Comparison of ENCODE assay signal across 13 mouse cellular contexts in genomic region chr19:40570726-40571125, GRCm38 (mm10). TPM values are rescaled to one million over a fixed set of nuclear protein-coding genes. Genes with fewer than 3 reads are reported as not detected.
DNase-seq lines count a peak whose midpoint lies in the region; ATAC-seq lines count a peak whose summit lies in the region.
"Had no signal": no experiment of that assay in that cellular context is flagged by ENCODE, and none has a peak within 500 bp of the region (broad histone marks: within the 10 kb centered on the region; RNA-seq: fewer than 3 reads in every experiment).

No protein-coding gene starts in this region.

- H3K27me3 ChIP-seq in heart, embryonic 11.5 days (ENCODE audit: control insufficient read depth, insufficient read depth, low read length): no peaks in the 10 kb centered on the region
- H3K27me3 ChIP-seq in heart, embryonic 15.5 days: no peaks in the 10 kb centered on the region
- no peaks in the 10 kb centered on the region for H3K27me3 ChIP-seq in stomach, embryonic 15.5 days (replicated peaks)
- H3K27me3 ChIP-seq in hindbrain, embryonic 13.5 days: no peaks in the 10 kb centered on the region
- H3K27me3 ChIP-seq: limb, embryonic 13.5 days; neural tube, embryonic 13.5 days had no signal

- 91% methylated on average over 9 of the region's 9 CpGs for WGBS in heart, embryonic 11.5 days (ENCODE audit: insufficient replicate concordance)
- WGBS in heart, embryonic 15.5 days: 64% methylated on average over 9 of the region's 9 CpGs
- 83% methylated on average over 9 of the region's 9 CpGs for WGBS in stomach, embryonic 15.5 days
- WGBS in hindbrain, embryonic 13.5 days: 94% methylated on average over 9 of the region's 9 CpGs

- H3K9ac ChIP-seq in heart, embryonic 11.5 days (ENCODE audit: low read depth, low read length): no peak overlapping the region
- H3K9ac ChIP-seq in heart, embryonic 15.5 days: no peak overlapping the region
- no peak overlapping the region for H3K9ac ChIP-seq in stomach, embryonic 15.5 days
- H3K9ac ChIP-seq in hindbrain, embryonic 13.5 days: no peak overlapping the region
- H3K9ac ChIP-seq: limb, embryonic 13.5 days; neural tube, embryonic 13.5 days had no signal

- ATAC-seq in heart, embryonic 11.5 days (replicated peaks; ENCODE audit: insufficient number of reproducible peaks, low FRiP score, low TSS enrichment): no peak
- peak; percentile 73; the same call in 1 of the 2 replicates for ATAC-seq in heart, embryonic 15.5 days (replicated peaks; ENCODE audit: insufficient number of reproducible peaks, insufficient read depth, low FRiP score, low read depth)
- ATAC-seq in stomach, embryonic 15.5 days (ENCODE audit: insufficient read depth, low FRiP score, low read depth): peak; percentile 89
- ATAC-seq in hindbrain, embryonic 13.5 days (ENCODE audit: low FRiP score): no peak

- peaks cover 11% of the 10 kb centered on the region for H3K9me3 ChIP-seq in heart, embryonic 11.5 days (replicated peaks; ENCODE audit: control insufficient read depth, low read length)
- H3K9me3 ChIP-seq in heart, embryonic 15.5 days (replicated peaks): peaks cover 8% of the 10 kb centered on the region; the same call in 1 of the 2 replicates
- H3K9me3 ChIP-seq in stomach, embryonic 15.5 days: no peaks in the 10 kb centered on the region; the same call in 1 of the 2 replicates
- peaks cover 15% of the 10 kb centered on the region for H3K9me3 ChIP-seq in hindbrain, embryonic 13.5 days

- no peaks in the 10 kb centered on the region for H3K4me1 ChIP-seq in heart, embryonic 11.5 days (ENCODE audit: control insufficient read depth, insufficient read depth, low read length)
- peaks cover 10% of the 10 kb centered on the region for H3K4me1 ChIP-seq in heart, embryonic 15.5 days (replicated peaks)
- H3K4me1 ChIP-seq in stomach, embryonic 15.5 days: no peaks in the 10 kb centered on the region
- H3K4me1 ChIP-seq in hindbrain, embryonic 13.5 days (replicated peaks): no peaks in the 10 kb centered on the region
- H3K4me1 ChIP-seq: limb, embryonic 13.5 days; neural tube, embryonic 13.5 days had no signal

- H3K27ac ChIP-seq in heart, embryonic 11.5 days (ENCODE audit: low read depth, low read length): no peak overlapping the region
- H3K27ac ChIP-seq in heart, embryonic 15.5 days: peak overlapping the region; percentile 61
- peak overlapping the region; percentile 64; the same call in 1 of the 2 replicates for H3K27ac ChIP-seq in stomach, embryonic 15.5 days
- H3K27ac ChIP-seq in hindbrain, embryonic 13.5 days: no peak overlapping the region
- H3K27ac ChIP-seq: limb, embryonic 13.5 days; neural tube, embryonic 13.5 days had no signal

- peaks cover 56% of the 10 kb centered on the region for H3K36me3 ChIP-seq in heart, embryonic 11.5 days (ENCODE audit: control insufficient read depth, insufficient read depth, low read length)
- H3K36me3 ChIP-seq in heart, embryonic 15.5 days: peaks cover 82% of the 10 kb centered on the region
- H3K36me3 ChIP-seq in stomach, embryonic 15.5 days: peaks cover 73% of the 10 kb centered on the region
- H3K36me3 ChIP-seq in hindbrain, embryonic 13.5 days: peaks cover 100% of the 10 kb centered on the region

- H3K4me2 ChIP-seq in heart, embryonic 11.5 days: no peak overlapping the region
- H3K4me2 ChIP-seq in heart, embryonic 15.5 days: no peak overlapping the region
- H3K4me2 ChIP-seq in stomach, embryonic 15.5 days: no peak overlapping the region
- H3K4me2 ChIP-seq in hindbrain, embryonic 13.5 days: no peak overlapping the region
- H3K4me2 ChIP-seq: limb, embryonic 13.5 days; neural tube, embryonic 13.5 days had no signal

- H3K4me3 ChIP-seq in heart, embryonic 11.5 days (ENCODE audit: low read depth, low read length): no peak overlapping the region
- H3K4me3 ChIP-seq in heart, embryonic 15.5 days: no peak overlapping the region
- no peak overlapping the region for H3K4me3 ChIP-seq in stomach, embryonic 15.5 days (replicated peaks)
- H3K4me3 ChIP-seq in hindbrain, embryonic 13.5 days: no peak overlapping the region
- H3K4me3 ChIP-seq: limb, embryonic 13.5 days; neural tube, embryonic 13.5 days had no signal

- DNase-seq in heart, adult 18-20 months: peak; percentile 56 to 72
- DNase-seq in kidney, adult 9 months: peak; percentile 79
- no peak for DNase-seq in frontal cortex, postnatal 36 days (ENCODE audit: low spot score in 2 of 2)
- DNase-seq in spleen, postnatal 14 days (ENCODE audit: low spot score in 2 of 2): no peak
- DNase-seq: cerebellum, postnatal 14 days; gastrocnemius, postnatal 36 days; right cerebral cortex, postnatal 4 days had no signal

RNA-seq across cellular contexts. Expression of gene Aldh18a1, which starts 17.5 kb away (rescaled TPM):
- 1 to 10 TPM; 6.4 to 7.9 TPM for total RNA-seq in heart, adult 18-20 months (2021)
- polyA plus RNA-seq in heart, embryonic 11.5 days (2014; fragmentation: Nextera tagmentation; extraction: Ambion mirVana): 38.9 and 42.9 TPM in 2 replicates
- 41.3 and 55.2 TPM in 2 replicates for polyA plus RNA-seq in heart, embryonic 15.5 days (2015; fragmentation: Nextera tagmentation; extraction: Ambion mirVana)
- polyA plus RNA-seq in stomach, embryonic 15.5 days (2015; fragmentation: Nextera tagmentation; extraction: Ambion mirVana): 99.9 and 120 TPM in 2 replicates
- polyA plus RNA-seq in hindbrain, embryonic 13.5 days (2015; fragmentation: Nextera tagmentation; extraction: Ambion mirVana): 62.7 and 63.8 TPM in 2 replicates

RNA-seq across cellular contexts. Expression of gene Tctn3, which starts 41.3 kb away (rescaled TPM):
- total RNA-seq in heart, adult 18-20 months (2021): 1 to 10 TPM; 7.1 to 7.2 TPM
- 7.6 and 10.3 TPM in 2 replicates for polyA plus RNA-seq in heart, embryonic 11.5 days (2014; fragmentation: Nextera tagmentation; extraction: Ambion mirVana)
- 9.6 TPM in 2 replicates for polyA plus RNA-seq in heart, embryonic 15.5 days (2015; fragmentation: Nextera tagmentation; extraction: Ambion mirVana)
- 7.7 and 10.5 TPM in 2 replicates for polyA plus RNA-seq in stomach, embryonic 15.5 days (2015; fragmentation: Nextera tagmentation; extraction: Ambion mirVana)
- polyA plus RNA-seq in hindbrain, embryonic 13.5 days (2015; fragmentation: Nextera tagmentation; extraction: Ambion mirVana): 14.1 and 14.8 TPM in 2 replicates

RNA-seq across cellular contexts. Expression of gene Entpd1, which starts 41.4 kb away (rescaled TPM):
- 10 to 100 TPM; 21.1 to 22.2 TPM for total RNA-seq in heart, adult 18-20 months (2021)
- polyA plus RNA-seq in heart, embryonic 11.5 days (2014; fragmentation: Nextera tagmentation; extraction: Ambion mirVana): 13.1 and 15.9 TPM in 2 replicates
- 8.9 and 12.8 TPM in 2 replicates for polyA plus RNA-seq in heart, embryonic 15.5 days (2015; fragmentation: Nextera tagmentation; extraction: Ambion mirVana)
- 10.3 and 10.9 TPM in 2 replicates for polyA plus RNA-seq in stomach, embryonic 15.5 days (2015; fragmentation: Nextera tagmentation; extraction: Ambion mirVana)
- 8.3 and 9.1 TPM in 2 replicates for polyA plus RNA-seq in hindbrain, embryonic 13.5 days (2015; fragmentation: Nextera tagmentation; extraction: Ambion mirVana)

RNA-seq across cellular contexts. Expression of gene Sorbs1, which starts 57.1 kb away (rescaled TPM):
- 100 to 1,000 TPM; 642 to 766 TPM for total RNA-seq in heart, adult 18-20 months (2021)
- polyA plus RNA-seq in heart, embryonic 11.5 days (2014; fragmentation: Nextera tagmentation; extraction: Ambion mirVana): 90.6 and 93.6 TPM in 2 replicates
- polyA plus RNA-seq in heart, embryonic 15.5 days (2015; fragmentation: Nextera tagmentation; extraction: Ambion mirVana): 103 and 126 TPM in 2 replicates
- 78.2 and 81.0 TPM in 2 replicates for polyA plus RNA-seq in stomach, embryonic 15.5 days (2015; fragmentation: Nextera tagmentation; extraction: Ambion mirVana)
- polyA plus RNA-seq in hindbrain, embryonic 13.5 days (2015; fragmentation: Nextera tagmentation; extraction: Ambion mirVana): 96.3 and 100 TPM in 2 replicates

Comparison
In these comparisons a context has a peak if more than half of its experiments do, and no peak if none do; other contexts are left out.
1. ATAC-seq: peak in heart, embryonic 15.5 days (single experiment) and stomach, embryonic 15.5 days (single experiment); none in heart, embryonic 11.5 days (single experiment) and hindbrain, embryonic 13.5 days (single experiment).
2. H3K27ac ChIP-seq: peak in heart, embryonic 15.5 days (single experiment) and stomach, embryonic 15.5 days (single experiment); none in heart, embryonic 11.5 days (single experiment) and hindbrain, embryonic 13.5 days (single experiment).
3. DNase-seq: peak in heart, adult 18-20 months (2 of 2) and kidney, adult 9 months (single experiment); none in frontal cortex, postnatal 36 days (0 of 2) and spleen, postnatal 14 days (0 of 2).